In genomic region chr14:9475169-9475568, GRCm38 (mm10) we compare ENCODE assay signal across 8 mouse cellular contexts.
DNase-seq lines count a peak whose midpoint lies in the region.

No protein-coding gene starts in this region.

- peak; percentile 3 to 25 for DNase-seq in cerebellum, postnatal 14 days
- DNase-seq in cerebellum, adult 18-20 months = no peak
- peak; percentile 20 for DNase-seq in right cerebral cortex, adult 18-20 months
- no peak for DNase-seq in right cerebral cortex, postnatal 4 days
- peak; percentile 21 to 30 for DNase-seq in heart, postnatal 10 days
- DNase-seq in urinary bladder, postnatal 36 days (ENCODE audit: low spot score in 2 of 2) = peak; percentile 32 to 61
- no peak for DNase-seq in thymus, postnatal 4 days
- no peak for DNase-seq in kidney, postnatal 14 days

- intact Hi-C loops in heart, postnatal 10 days (cut with DNase I) = no loop called here

Comparison
In these comparisons a context has a peak if more than half of its experiments do, and no peak if none do; other contexts are left out.
1. DNase-seq: peak in cerebellum, postnatal 14 days (2 of 2), right cerebral cortex, adult 18-20 months (single experiment), heart, postnatal 10 days (2 of 2) and urinary bladder, postnatal 36 days (2 of 2); none in cerebellum, adult 18-20 months (0 of 2), right cerebral cortex, postnatal 4 days (single experiment), thymus, postnatal 4 days (single experiment) and kidney, postnatal 14 days (single experiment).